In genomic region chr3:85677952-85678351, GRCm38 (mm10) we compare ENCODE assay signal across 27 mouse cellular contexts.
DNase-seq lines count a peak whose midpoint lies in the region; ATAC-seq and TF ChIP-seq lines count a peak whose summit lies in the region.
"Had no signal": no experiment of that assay in that cellular context is flagged by ENCODE, and none has a peak within 500 bp of the region (broad histone marks: within the 10 kb centered on the region; RNA-seq: fewer than 3 reads in every experiment).

No protein-coding gene starts in this region.

- TF ChIP-seq CTCF in left cerebral cortex, adult 2 months (IDR thresholded peaks at IDR 0.05) = no peak

- peak overlapping the region; percentile 70 for H3K27ac ChIP-seq in left cerebral cortex, adult 2 months
- H3K27ac ChIP-seq in midbrain, embryonic 11.5 days (ENCODE audit: low read depth, low read length) = no peak overlapping the region
- H3K27ac ChIP-seq in midbrain, embryonic 16.5 days (ENCODE audit: low read length) = no peak overlapping the region
- H3K27ac ChIP-seq: embryonic facial prominence, embryonic 12.5 days; embryonic facial prominence, embryonic 15.5 days; hindbrain, embryonic 10.5 days; hindbrain, embryonic 13.5 days had no signal

- no peak for ATAC-seq in midbrain, embryonic 11.5 days (ENCODE audit: low FRiP score)
- ATAC-seq in midbrain, embryonic 16.5 days = no peak
- ATAC-seq: forebrain, embryonic 14.5 days; hindbrain, embryonic 16.5 days; Patski had no signal

- H3K36me3 ChIP-seq in midbrain, embryonic 11.5 days (ENCODE audit: control insufficient read depth, insufficient read depth, low read length) = no peaks in the 10 kb centered on the region
- no peaks in the 10 kb centered on the region for H3K36me3 ChIP-seq in midbrain, embryonic 16.5 days (ENCODE audit: control insufficient read depth, insufficient read depth, low read length)
- H3K36me3 ChIP-seq: embryonic facial prominence, embryonic 12.5 days; embryonic facial prominence, embryonic 15.5 days; G1E; hindbrain, embryonic 10.5 days; hindbrain, embryonic 13.5 days had no signal

- 75% methylated on average over 3 of the region's 3 CpGs for WGBS in midbrain, embryonic 11.5 days
- WGBS in midbrain, embryonic 16.5 days = 71% methylated on average over 3 of the region's 3 CpGs

- H3K4me1 ChIP-seq in midbrain, embryonic 11.5 days (ENCODE audit: control insufficient read depth, insufficient read depth, low read length) = peaks cover 2% of the 10 kb centered on the region; the same call in 1 of the 2 replicates
- no peaks in the 10 kb centered on the region for H3K4me1 ChIP-seq in midbrain, embryonic 16.5 days (ENCODE audit: control insufficient read depth, insufficient read depth, low read length)
- H3K4me1 ChIP-seq: embryonic facial prominence, embryonic 12.5 days; embryonic facial prominence, embryonic 15.5 days; hindbrain, embryonic 10.5 days; hindbrain, embryonic 13.5 days had no signal

- no peaks in the 10 kb centered on the region for H3K27me3 ChIP-seq in midbrain, embryonic 11.5 days (ENCODE audit: control insufficient read depth, insufficient read depth, low read length)
- H3K27me3 ChIP-seq in midbrain, embryonic 16.5 days (ENCODE audit: control insufficient read depth, insufficient read depth, low read depth, low read length) = no peaks in the 10 kb centered on the region
- H3K27me3 ChIP-seq: CH12.LX; embryonic facial prominence, embryonic 12.5 days; embryonic facial prominence, embryonic 15.5 days; hindbrain, embryonic 13.5 days; Patski had no signal

- H3K4me2 ChIP-seq in midbrain, embryonic 11.5 days = no peak overlapping the region
- H3K4me2 ChIP-seq in midbrain, embryonic 16.5 days (ENCODE audit: low read length) = no peak overlapping the region
- H3K4me2 ChIP-seq: embryonic facial prominence, embryonic 12.5 days; embryonic facial prominence, embryonic 15.5 days; heart, embryonic 11.5 days; hindbrain, embryonic 13.5 days had no signal

- peak; percentile 82 for DNase-seq in heart, adult 11 months
- no peak for DNase-seq in heart, adult 8-10 months (ENCODE audit: low spot score)
- DNase-seq in kidney, adult 9 months = peak; percentile 19
- no peak for DNase-seq in kidney, adult 8-10 months
- no peak for DNase-seq in left cerebral cortex, adult 2 months (ENCODE audit: extremely low spot score in 1 of 2, low spot score in 2 of 2)
- no peak for DNase-seq in left cerebral cortex, postnatal 4 days
- DNase-seq in midbrain, embryonic 11.5 days (ENCODE audit: low spot score, missing footprints) = peak; percentile 72
- DNase-seq: adrenal gland, postnatal 10 days; adrenal gland, postnatal 36 days; B cell, adult 2 months; cerebellum, adult 18-20 months; cerebellum, adult 9-10 months; cerebellum, postnatal 14 days; gastrocnemius, postnatal 14 days; heart, adult 18-20 months; heart, postnatal 36 days had no signal

- no peak overlapping the region for H3K9ac ChIP-seq in midbrain, embryonic 11.5 days (ENCODE audit: low read length)
- H3K9ac ChIP-seq in midbrain, embryonic 16.5 days (ENCODE audit: low read depth, low read length) = no peak overlapping the region
- H3K9ac ChIP-seq: embryonic facial prominence, embryonic 12.5 days; embryonic facial prominence, embryonic 15.5 days; hindbrain, embryonic 13.5 days had no signal

- intact Hi-C loops in left cerebral cortex, adult 2 months (cut with DNase I) = no loop called here
- intact Hi-C loops in left cerebral cortex, postnatal 4 days (cut with DNase I) = no loop called here

- no peak overlapping the region for H3K4me3 ChIP-seq in left cerebral cortex, adult 2 months
- no peak overlapping the region for H3K4me3 ChIP-seq in midbrain, embryonic 11.5 days (ENCODE audit: low read depth, low read length)
- H3K4me3 ChIP-seq in midbrain, embryonic 16.5 days (ENCODE audit: low read depth, low read length) = no peak overlapping the region
- H3K4me3 ChIP-seq: embryonic facial prominence, embryonic 12.5 days; embryonic facial prominence, embryonic 15.5 days; hindbrain, embryonic 10.5 days; hindbrain, embryonic 13.5 days had no signal

- H3K9me3 ChIP-seq in midbrain, embryonic 11.5 days (ENCODE audit: control insufficient read depth, low read length) = no peaks in the 10 kb centered on the region
- H3K9me3 ChIP-seq in midbrain, embryonic 16.5 days (replicated peaks; ENCODE audit: control insufficient read depth, low read length, poor library complexity, severe bottlenecking) = no peaks in the 10 kb centered on the region
- H3K9me3 ChIP-seq: embryonic facial prominence, embryonic 12.5 days; embryonic facial prominence, embryonic 15.5 days; G1E; hindbrain, embryonic 10.5 days; hindbrain, embryonic 13.5 days had no signal

Comparison
In these comparisons a context has a peak if more than half of its experiments do, and no peak if none do; other contexts are left out.
1. DNase-seq: peak in heart, adult 11 months (single experiment), kidney, adult 9 months (single experiment) and midbrain, embryonic 11.5 days (single experiment); none in heart, adult 8-10 months (single experiment), kidney, adult 8-10 months (0 of 2), left cerebral cortex, adult 2 months (0 of 2) and left cerebral cortex, postnatal 4 days (single experiment).